In the genomic region with DNA sequence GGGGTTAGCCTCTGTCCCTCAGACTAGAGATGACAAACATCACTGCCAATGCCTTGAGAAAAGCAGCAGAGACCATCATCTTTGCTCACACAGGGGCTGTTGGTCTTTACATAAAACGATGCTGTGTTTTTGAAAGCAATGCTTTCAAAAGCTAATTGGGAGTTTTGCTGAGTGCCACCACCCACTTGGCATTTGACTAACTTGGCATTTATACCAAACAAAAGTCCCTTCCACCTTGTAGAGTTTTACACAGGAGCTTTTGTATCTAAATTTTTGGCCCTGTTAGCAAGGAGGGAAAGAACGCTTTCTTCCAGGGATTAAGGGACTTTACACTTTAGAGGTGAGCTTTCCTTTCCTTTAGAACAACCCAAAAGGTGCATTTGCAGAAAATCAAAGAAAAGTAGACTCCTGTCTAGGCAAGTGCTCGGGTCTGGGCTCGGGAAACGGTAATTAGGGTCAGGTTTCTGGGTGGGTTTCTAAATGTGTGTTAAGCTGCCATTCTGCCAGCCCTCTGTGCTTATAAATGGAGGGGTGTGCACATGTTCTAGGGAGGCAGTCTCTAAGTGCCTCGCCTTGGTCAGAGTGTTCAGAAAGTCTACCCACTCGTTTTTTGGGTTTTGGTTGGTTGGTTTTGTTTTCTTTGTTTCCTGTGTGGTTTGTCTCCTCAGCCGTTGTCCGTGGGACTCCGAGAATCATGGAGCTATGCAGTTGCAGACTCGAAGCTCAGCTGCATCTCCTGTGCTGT, we compare ENCODE assay signal across 15 mouse cellular contexts. TPM values are rescaled to one million over a fixed set of nuclear protein-coding genes. Genes with fewer than 3 reads are reported as not detected.
DNase-seq lines count a peak whose midpoint lies in the region; ATAC-seq lines count a peak whose summit lies in the region.
"Had no signal": no experiment of that assay in that cellular context is flagged by ENCODE, and none has a peak within 500 bp of the region (broad histone marks: within the 10 kb centered on the region; RNA-seq: fewer than 3 reads in every experiment).

No protein-coding gene starts in this region.

- ATAC-seq in heart, embryonic 13.5 days (ENCODE audit: extremely low read depth, insufficient number of reproducible peaks, low FRiP score, low TSS enrichment) = no peak
- 0 out of 2 replicates have a peak, but pooled peaks have one; percentile 32 for ATAC-seq in embryonic facial prominence, embryonic 15.5 days (ENCODE audit: insufficient number of reproducible peaks, low FRiP score, low TSS enrichment, low read depth)
- ATAC-seq in limb, embryonic 15.5 days (ENCODE audit: insufficient number of reproducible peaks, low FRiP score, low TSS enrichment, low read depth) = no peak
- ATAC-seq in erythroblast, adult 5-6 weeks (replicated peaks; ENCODE audit: low FRiP score, poor library complexity, severe bottlenecking) = no peak
- ATAC-seq: inflammation-experienced regulatory T-cells, adult 6 months had no signal

- no peaks in the 10 kb centered on the region for H3K9me3 ChIP-seq in heart, embryonic 13.5 days
- 0 out of 2 replicates have a peak, but pooled peaks cover 2% of the 10 kb centered on the region for H3K9me3 ChIP-seq in embryonic facial prominence, embryonic 15.5 days (replicated peaks)
- no peaks in the 10 kb centered on the region for H3K9me3 ChIP-seq in limb, embryonic 15.5 days

- no peaks in the 10 kb centered on the region for H3K36me3 ChIP-seq in heart, embryonic 13.5 days
- H3K36me3 ChIP-seq in embryonic facial prominence, embryonic 15.5 days = no peaks in the 10 kb centered on the region
- no peaks in the 10 kb centered on the region for H3K36me3 ChIP-seq in limb, embryonic 15.5 days

- 0 out of 2 replicates have a peak overlapping the region, but pooled peaks have one; percentile 30 for H3K4me2 ChIP-seq in heart, embryonic 13.5 days
- peak overlapping the region; percentile 31 for H3K4me2 ChIP-seq in embryonic facial prominence, embryonic 15.5 days (replicated peaks)
- peak overlapping the region; percentile 10; the same call in 1 of the 2 replicates for H3K4me2 ChIP-seq in limb, embryonic 15.5 days

- no peak overlapping the region for H3K27ac ChIP-seq in heart, embryonic 13.5 days (replicated peaks)
- H3K27ac ChIP-seq in embryonic facial prominence, embryonic 15.5 days (replicated peaks) = peak overlapping the region; percentile 51; the same call in 1 of the 2 replicates
- no peak overlapping the region for H3K27ac ChIP-seq in limb, embryonic 15.5 days

- DNase-seq in heart, postnatal 25 days (ENCODE audit: low spot score) = no peak
- peak; percentile 33 for DNase-seq in CD4-positive helper T cell, adult 2 months (ENCODE audit: low read depth, low spot score)
- no peak for DNase-seq in adrenal gland, adult 18-20 months (ENCODE audit: low spot score in 2 of 2)
- DNase-seq in gastrocnemius, adult 8-10 months (ENCODE audit: low spot score in 2 of 2) = no peak
- DNase-seq: B cell, adult 2 months; cerebellum, adult 2 months; gastrocnemius, postnatal 25 days; liver; lung, postnatal 4 days; right cerebral cortex, postnatal 14 days had no signal

- intact Hi-C loops in heart, postnatal 25 days (cut with DNase I) = no loop called here

- peaks cover 28% of the 10 kb centered on the region for H3K4me1 ChIP-seq in heart, embryonic 13.5 days
- peaks cover 22% of the 10 kb centered on the region for H3K4me1 ChIP-seq in embryonic facial prominence, embryonic 15.5 days
- peaks cover 11% of the 10 kb centered on the region for H3K4me1 ChIP-seq in limb, embryonic 15.5 days

- no peak overlapping the region for H3K4me3 ChIP-seq in heart, embryonic 13.5 days
- no peak overlapping the region for H3K4me3 ChIP-seq in embryonic facial prominence, embryonic 15.5 days (replicated peaks)
- no peak overlapping the region for H3K4me3 ChIP-seq in limb, embryonic 15.5 days

- H3K9ac ChIP-seq in heart, embryonic 13.5 days = no peak overlapping the region
- no peak overlapping the region for H3K9ac ChIP-seq in embryonic facial prominence, embryonic 15.5 days
- H3K9ac ChIP-seq in limb, embryonic 15.5 days = no peak overlapping the region

- H3K27me3 ChIP-seq in heart, embryonic 13.5 days (replicated peaks) = no peaks in the 10 kb centered on the region
- no peaks in the 10 kb centered on the region for H3K27me3 ChIP-seq in embryonic facial prominence, embryonic 15.5 days
- H3K27me3 ChIP-seq in limb, embryonic 15.5 days = 0 out of 2 replicates have a peak, but pooled peaks cover 3% of the 10 kb centered on the region

- 56% methylated on average over 11 of the region's 11 CpGs for WGBS in heart, embryonic 13.5 days
- 13% methylated on average over 11 of the region's 11 CpGs for whole genome bisulfite sequencing in embryonic facial prominence, embryonic 15.5 days
- WGBS in limb, embryonic 15.5 days = 18% methylated on average over 11 of the region's 11 CpGs

RNA-seq across cellular contexts. Expression of gene Metap2, which starts 18.8 kb away (rescaled TPM):
- 141 and 148 TPM in 2 replicates for polyA plus RNA-seq in heart, embryonic 13.5 days (2015; fragmentation: Nextera tagmentation; extraction: Ambion mirVana)
- total RNA-seq in heart, postnatal 25 days (2021) = 100 to 1,000 TPM; 111 to 131 TPM
- 174 and 185 TPM in 2 replicates for polyA plus RNA-seq in embryonic facial prominence, embryonic 15.5 days (2015; fragmentation: Nextera tagmentation; extraction: Ambion mirVana)
- 180 and 183 TPM in 2 replicates for polyA plus RNA-seq in limb, embryonic 15.5 days (2015; fragmentation: Nextera tagmentation; extraction: Ambion mirVana)
- total RNA-seq in adrenal gland, adult 18-20 months (2021) = 100 to 1,000 TPM; 145 to 178 TPM
- 2,780 and 3,362 TPM in 2 replicates for total RNA-seq in erythroblast, adult 5-6 weeks (2015; ENCODE audit: low replicate concordance)
- total RNA-seq in erythroblast, adult 5-6 weeks (2017; ENCODE audit: low replicate concordance) = 4,625 and 6,978 TPM in 2 replicates
- total RNA-seq in gastrocnemius, adult 8-10 months (2022) = 100 to 1,000 TPM; 123 to 209 (median 165) TPM

Comparison
In these comparisons a context has a peak if more than half of its experiments do, and no peak if none do; other contexts are left out.
1. RNA of gene Metap2, which starts 18.8 kb away (total RNA-seq): 2,780 to 6,978 TPM in erythroblast, adult 5-6 weeks; 145 to 178 TPM in adrenal gland, adult 18-20 months, 123 to 209 TPM in gastrocnemius, adult 8-10 months and 111 to 131 TPM in heart, postnatal 25 days; every median in the first group is over 10 times any median in the second.
2. Peak in every context shown above with its lines, with median percentiles within 50 percentile points of each other: H3K4me2 ChIP-seq.